Mouse (Mus musculus): ENCODE measurements around the gene Micu2.

DNA sequence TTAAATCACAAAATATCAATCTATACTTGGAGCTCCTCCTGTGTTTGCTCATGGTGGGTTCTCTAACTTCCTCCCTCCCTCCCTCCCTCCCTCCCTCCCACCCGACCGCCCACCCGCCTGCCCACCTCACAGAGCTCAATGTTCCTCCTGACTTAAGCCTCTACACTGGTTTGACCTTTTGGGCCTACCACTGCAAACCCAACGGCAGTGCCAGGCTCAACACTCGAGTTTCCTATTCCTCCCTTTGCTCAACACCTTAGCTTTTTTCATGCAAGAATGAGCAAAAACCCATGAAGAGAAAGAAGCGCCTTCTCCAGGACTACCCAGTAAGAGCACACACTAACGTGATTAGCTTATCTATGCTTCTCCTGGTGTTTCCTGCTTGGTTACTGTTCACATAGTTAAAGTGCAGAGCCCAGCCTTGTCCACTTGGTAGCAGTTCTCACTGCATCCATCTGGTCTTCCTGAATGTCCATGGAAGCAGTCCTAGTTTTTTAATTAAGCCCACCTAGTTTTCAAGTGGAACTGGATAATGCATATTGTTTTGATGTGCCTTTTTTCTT, 66.1 kb downstream of the Micu2 start:
- TF ChIP-seq CTCF (IDR thresholded peaks at IDR 0.05; ENCODE audit: extremely low read depth, insufficient read depth, low read length) (no peak), POLR2A (IDR thresholded peaks at IDR 0.05; ENCODE audit: extremely low read depth, insufficient read depth, low read length) (no peak)
